Mouse (Mus musculus) liver, adult 2 months (tissue): ENCODE measurements at regions not wholly inside any gene's neighbourhood (a gene's known extent, or its start where the extent isn't known, plus 50 kb on each side); places are given as distances from the start of the nearest gene placed in this dataset.

Source experiments
- CTCF ChIP-seq: fragments of 200-500 bp; IDR thresholded peaks from 2 replicates; pipeline ENCODE4 v1.5.1; 2011; ENCODE audit warnings: low read depth, low read length, control low read depth
- POLR2A ChIP-seq: fragments of 200-500 bp; IDR thresholded peaks from 2 replicates; pipeline ENCODE4 v1.6.1; 2011; ENCODE audit warnings: low read length, control low read depth; ENCODE audit not compliant: insufficient read depth; ENCODE audit errors: extremely low read depth

- TF ChIP-seq POLR2A (no peak), CTCF (no peak)
Measured at GRCm38 (mm10) chr9:120835621-120836020, 93.4 kb upstream of the Ctnnb1 start.
